Mouse (Mus musculus) hindlimb bud, embryonic 11.5 days (tissue): ENCODE data around the gene Hipk2.

Experiments
- DNase-seq: peaks from one replicate; pipeline ENCODE4 v3.0.0-alpha.2; 2012; ENCODE audit warnings: low read depth, low spot score; ENCODE audit errors: extremely low spot score

Gene Hipk2

DNA sequence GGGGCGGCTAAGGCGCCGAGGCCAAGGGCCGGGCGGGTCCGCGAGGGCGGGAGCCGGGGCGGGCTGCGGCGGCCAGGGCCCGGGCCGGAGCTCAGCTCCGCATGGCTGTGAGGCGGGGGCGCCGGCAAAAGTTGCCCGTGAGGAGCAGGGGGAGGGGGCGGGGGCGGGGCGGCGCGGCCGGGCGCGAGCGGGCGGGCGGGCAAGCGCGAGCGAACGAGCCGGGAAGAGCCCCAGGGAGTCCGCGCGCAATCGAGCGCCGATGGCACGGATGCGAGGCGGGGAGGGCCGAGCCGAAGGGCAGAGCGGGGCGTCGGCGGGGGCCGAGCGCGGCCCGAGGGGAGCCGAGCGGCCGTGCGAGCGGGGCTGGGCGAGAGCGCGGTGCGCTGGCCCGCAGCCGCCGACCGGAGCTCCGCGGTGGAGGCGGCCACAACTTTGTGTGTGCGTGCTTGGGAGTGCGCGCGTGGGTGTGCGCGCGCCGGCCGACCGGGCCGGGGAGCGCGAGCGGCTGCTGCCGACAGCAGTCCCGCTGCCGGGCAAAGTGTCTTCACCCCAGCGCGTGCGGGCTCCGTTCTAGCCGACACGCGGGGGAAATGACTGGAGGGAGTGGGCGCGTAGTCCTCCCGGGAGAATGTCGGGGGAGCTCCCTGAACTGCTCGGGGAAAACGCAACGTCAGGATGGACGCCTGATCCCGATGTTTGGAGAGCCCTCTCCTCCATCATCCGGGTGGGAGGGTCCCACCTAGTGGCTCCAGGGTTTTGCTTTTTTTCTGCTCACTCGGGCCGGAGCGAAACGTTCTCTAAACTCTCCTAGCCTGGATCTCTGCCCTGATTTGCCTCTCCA, at the start of gene Hipk2:
Gene Hipk2 (minus strand): TSS at position 95 of the 841 bp plus-strand sequence.
- DNase-seq: peak; percentile 44

DNA sequence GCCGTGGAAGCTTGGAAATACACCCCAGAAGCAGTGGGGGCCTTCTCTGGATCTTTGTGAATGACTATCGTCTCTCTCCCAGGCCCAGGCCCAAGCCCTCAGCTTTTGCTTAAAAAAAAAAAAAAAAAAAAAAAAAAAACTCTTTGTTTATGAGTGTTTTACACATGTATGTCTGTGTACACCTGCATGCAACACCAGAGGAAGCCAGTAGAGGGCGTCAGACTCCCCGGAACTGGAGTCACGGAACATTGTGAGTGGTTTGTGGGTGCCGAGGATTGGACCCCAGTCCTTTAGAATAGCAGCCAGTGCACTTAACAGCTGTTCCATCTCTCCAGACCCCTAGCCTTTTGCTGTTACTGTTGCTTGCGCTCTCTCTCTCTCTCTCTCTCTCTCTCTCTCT, 49.8 kb upstream of the Hipk2 start:
- DNase-seq: no peak

DNA sequence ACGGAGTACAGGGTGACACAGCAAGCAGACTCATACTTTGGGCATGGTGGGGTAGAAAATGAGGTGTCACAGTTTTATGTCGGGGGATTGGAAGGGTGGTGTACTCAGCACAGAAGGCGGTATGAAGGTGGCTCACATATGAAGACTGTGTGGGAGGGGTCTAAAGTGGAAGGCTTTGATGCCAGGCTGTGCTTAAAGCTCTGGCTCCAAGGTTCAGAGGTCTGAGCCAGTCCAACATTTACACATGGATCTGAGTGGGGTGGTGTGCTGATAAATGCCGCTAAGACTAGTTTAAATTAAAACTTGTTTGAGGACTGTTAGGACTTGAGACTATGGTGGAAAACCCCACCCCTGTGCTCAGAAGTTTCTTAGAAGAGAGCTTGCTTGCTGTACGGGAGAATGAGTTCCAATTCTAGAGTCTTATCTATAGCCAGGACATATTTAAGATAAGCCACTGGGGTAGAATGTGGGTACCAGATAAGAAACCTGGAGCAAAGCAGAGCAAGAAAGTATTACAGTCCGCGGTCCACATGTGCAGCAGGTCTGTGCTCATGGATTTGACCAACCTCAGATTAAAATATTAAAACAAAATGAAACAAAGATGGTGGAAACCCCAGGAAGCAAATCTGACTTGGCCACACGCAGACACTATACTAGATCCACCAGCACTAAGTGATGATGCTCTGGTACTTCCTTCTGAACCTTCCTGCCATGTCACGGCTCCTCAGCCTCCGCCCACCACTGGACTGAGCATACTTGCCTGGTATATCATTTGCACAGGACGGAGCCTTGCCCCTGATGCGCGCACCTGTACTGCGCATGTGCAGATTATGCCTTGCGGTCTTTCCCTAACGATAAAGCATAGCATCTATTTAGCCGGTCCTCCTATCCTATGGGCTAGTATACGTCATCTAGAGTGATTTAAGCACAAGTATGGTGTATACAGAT, 48.2 kb upstream of the Hipk2 start:
- DNase-seq: no peak

DNA sequence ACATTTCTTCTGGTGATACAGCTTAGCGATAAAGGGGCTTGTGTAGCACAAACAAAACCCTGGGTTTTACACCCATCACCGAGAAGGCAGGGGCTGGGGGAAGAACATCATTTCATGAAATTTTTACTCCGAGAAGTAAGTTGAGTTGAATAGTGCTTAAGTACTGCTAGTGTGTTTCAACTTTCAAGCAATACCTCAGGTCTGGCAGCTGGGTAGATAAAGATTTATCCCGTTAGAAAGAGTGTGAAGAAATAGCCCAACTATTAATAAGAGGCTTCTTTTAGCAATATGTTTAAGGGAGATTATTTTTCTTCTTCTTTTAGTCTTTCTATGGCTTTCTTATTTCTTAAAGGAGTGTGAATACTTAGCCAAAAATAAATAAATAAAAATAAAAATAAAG, 47.5 kb upstream of the Hipk2 start:
- DNase-seq: no peak

DNA sequence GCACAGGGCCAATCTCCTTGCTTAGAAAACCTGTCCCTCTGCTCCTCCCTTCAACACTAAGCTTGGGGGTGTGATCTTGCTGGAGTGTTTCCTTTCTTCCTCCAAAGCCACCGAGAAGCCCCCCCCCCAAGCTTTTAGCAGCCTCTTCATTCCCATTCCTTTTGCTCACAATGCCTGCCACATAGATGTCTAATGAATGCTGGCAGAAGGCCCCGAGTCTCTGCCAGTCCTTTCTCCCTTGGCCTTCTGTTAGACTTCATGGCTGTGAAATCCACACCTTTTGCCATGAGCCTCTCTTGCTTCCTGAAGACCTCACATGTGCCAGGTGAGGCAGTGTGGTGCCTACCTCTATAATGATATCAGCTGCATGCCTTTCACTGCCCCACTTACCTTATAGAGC, 46.6 kb upstream of the Hipk2 start:
- DNase-seq: no peak

DNA sequence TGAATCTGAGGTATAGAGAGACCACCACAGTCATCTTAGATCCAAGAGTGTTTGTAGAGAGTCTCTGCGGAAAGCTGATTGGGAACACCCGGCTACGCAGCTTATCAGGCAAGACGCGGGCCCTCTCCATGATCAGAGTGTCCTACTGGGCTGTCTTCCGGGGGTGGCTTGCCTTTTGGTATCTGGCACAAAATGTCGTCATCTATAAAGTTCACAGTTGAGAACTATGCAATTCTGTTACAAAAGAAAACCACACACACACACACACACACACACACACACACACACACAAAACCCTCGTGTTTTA, 45.8 kb upstream of the Hipk2 start:
- no peak for DNase-seq

DNA sequence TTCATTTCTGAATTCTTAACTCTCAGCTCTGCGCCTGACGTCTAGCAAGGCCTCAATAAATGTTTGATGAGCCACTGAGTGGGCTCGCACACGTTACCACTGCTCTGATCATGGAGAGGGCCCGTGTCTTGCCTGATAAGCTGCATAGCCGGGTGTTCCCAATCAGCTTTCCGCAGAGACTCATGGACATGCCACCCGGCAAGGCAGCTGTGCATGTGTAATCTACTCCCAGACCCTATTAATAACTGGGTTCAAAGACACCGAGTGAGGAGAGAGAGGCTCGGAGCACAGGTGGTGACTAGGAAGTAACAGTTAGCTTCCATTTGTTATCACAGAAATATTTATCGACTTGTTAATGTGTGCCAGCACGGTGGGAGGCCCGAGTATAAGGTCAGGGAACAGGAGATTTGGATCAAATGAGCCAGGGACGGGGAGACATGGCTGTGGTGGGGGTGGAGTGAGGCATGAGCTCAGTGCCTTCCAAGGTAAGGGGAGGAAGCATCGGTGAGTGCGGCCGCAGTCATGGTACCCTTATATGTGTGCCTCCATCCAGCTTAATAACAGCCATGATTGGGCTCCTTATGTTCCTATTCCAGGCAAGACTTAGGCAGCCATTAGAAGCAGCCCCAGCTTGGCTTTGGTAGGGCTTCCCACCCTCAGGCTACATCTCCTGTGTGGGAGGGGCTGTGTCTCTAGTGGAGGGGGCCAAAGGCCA, 45.3 kb upstream of the Hipk2 start:
- DNase-seq: no peak

DNA sequence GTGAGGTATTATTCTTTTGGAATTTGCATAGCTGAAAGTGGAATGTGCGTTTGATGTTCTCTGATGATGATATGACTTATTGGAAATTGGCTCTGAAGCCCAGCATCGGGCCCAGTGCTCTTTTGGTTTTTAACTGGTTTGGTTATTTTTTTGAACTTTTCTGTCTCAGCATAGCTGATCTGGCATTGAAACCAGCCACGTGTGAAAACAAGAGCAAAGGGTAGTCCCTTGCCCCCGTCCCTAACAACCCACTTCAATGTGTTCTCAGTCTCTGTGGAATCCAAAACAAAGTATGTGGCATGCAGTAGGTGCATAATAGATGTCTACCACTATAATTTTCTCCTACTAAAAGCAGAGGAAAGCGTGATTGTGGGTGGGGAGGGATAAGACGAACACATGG, 44.2 kb upstream of the Hipk2 start:
- no peak for DNase-seq

DNA sequence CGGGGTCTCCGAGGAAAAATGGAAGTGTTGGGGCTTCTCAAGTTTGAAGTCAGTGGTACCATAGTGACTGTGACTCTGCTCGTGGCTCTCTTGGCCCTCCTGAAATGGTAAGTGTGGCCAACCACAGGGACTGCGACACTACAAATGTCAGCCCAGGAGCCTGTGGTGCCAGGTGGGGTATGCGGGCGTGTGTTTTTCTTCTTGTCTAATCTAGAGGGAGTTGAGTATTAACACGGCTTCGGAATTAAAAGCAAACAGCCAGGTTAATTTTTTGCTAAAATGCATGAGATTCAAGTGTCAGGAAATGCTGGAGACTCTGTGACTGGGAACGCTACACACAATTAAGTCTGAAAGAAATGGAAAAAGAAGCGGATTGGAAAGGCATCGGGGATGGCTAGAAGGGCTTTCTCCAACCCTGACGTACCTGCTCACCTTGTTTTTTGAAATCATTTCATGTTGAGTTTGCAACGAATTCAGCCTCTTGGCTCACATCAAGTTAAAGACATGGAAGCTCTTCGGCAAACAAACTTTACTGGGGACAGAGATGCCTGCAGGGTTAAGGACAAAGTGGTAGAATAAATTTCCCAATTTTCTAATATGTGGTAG, 43.3 kb upstream of the Hipk2 start:
- DNase-seq: no peak

DNA sequence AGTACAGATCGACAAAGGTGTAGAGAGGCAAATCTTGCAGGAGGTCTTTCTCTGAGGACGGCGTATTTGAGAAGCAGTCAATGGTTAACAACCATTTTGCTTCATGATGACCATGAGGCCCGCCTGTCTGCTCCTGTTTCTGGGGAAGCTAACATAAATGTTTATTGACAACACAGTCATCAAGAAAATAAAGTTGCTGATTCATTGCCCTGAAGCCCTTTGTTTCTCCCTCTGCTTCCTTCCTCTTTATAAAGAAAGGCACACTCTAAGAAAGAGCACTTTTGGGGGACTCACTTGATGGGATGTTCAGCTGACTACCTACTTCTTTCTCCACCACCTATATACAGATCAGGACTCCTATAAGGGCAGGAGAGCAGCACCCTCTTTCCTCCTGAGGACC, 42.8 kb upstream of the Hipk2 start:
- no peak for DNase-seq

DNA sequence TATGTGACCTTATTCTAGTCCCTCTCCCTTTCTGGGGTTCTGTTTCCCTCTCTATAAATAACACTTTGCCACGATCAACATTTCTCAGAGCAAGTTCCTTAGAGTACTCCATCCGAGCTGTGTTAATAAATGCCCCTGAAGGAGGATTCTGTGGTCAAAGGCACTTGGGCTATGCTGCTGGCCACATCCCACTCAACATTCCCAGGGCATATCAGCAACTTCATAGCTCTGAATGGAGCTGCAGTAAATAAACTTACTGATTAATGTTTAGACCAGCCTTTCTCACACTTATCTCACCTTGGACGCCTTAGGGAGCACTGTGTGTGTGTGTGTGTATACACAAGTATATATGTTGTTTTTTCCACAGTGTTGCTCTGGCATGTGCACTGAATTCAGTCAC, 41.5 kb upstream of the Hipk2 start:
- no peak for DNase-seq

DNA sequence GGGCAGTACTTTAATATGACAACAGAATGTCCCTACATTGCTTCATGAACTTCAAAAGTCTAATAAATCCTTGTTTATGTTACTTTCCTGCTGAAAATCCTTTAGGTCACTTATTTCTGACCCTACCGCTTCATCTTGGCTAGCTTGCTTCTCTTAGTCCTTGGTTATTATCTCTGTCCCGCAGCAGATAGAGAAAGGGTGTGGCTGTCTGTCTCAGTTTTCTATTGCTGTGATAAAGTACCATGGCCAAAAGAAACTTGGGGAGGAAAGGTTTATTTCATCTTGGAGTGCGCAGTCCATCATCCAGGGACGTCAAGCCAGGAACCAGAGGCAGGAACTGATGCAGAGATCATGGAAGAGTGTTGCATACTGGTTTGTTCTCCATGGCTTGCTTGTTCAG, 40.6 kb upstream of the Hipk2 start:
- no peak for DNase-seq

DNA sequence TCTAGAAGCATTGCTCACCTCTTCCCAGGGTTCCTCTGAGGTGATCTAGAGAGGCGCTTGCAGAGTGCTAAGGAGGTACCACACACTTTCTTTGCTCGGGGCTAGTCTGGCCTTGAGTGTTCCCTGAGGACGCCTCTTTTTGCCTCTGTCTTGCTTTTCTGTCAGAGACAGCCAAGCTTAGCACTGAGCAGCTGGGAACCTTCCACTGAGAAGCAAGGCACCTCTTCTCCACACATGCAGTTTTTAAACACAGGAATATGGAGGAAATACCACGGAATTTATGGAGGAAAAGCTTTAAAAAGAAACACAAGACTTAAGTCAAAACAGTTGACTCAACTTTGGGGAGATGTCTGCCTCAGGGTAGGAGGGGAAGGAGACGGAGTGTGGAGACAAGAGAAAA, 39.8 kb upstream of the Hipk2 start:
- DNase-seq: no peak

DNA sequence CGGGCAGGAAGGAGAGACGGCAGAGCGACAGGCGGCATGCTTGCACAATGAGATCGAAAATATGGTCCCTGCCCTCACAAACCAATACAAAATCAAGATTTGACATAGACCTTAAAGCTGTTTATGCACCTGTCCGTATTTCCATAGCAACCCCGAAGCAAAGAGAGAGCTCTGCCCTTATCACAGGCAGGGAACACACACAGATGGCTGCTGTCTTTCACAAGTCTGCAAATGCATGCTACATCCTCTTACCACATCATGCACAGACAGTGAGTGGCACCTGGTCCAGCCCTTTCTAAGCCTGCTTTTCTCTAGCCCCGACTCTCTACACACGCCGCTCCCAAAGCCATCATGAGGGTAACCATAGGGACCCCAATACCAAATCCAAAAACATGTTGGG, 38.2 kb upstream of the Hipk2 start:
- DNase-seq: no peak

DNA sequence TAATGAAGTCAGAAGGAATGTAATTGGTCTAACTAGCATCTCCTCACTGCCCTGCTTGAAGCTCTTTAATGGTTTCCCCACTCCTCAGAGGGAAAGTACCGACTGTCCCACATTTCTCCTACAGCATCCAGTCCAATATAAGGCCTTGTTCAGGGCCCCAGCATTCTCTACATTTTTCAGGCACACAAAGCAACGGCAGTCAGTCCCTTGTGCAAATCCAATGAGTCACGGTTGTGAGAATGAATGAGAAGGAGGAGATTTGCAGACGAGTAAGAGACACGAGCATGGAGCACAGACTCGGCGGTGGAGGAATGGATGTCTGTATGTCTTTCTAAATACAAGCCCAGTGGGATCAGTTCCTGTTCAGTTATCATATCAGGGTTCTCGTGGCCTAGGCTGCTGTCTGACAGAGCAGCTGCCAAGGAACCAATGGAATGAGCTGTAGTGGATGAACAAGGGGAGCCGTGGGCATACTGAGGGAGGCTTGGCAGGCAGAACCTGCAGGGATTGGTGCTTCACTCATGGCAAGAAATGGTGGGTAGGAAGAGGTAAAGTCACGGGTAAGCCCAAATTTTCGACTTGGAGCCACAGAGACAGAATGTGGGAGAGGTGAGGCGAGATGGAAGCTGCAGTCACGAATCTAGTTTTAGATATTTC, 37.5 kb upstream of the Hipk2 start:
- no peak for DNase-seq

DNA sequence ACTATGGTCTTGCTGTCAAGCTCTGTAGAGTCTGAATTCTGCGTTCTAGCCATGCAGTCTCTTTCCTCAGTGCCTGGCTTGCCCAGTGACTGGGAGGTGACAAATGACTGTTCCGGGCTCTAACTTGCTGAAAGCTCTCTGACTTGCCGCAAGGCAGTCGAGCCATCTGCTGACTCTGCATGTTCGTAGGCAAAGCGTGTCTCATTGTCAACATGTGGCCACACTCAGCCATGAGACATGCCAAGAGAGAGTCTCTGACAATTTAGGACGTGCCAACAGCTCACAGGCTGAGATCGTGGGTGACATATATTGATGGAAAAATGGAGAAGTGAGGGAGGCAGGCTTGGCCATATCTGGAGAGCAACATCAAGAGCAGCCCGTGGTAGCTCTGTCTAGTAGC, 36.9 kb upstream of the Hipk2 start:
- DNase-seq: no peak

DNA sequence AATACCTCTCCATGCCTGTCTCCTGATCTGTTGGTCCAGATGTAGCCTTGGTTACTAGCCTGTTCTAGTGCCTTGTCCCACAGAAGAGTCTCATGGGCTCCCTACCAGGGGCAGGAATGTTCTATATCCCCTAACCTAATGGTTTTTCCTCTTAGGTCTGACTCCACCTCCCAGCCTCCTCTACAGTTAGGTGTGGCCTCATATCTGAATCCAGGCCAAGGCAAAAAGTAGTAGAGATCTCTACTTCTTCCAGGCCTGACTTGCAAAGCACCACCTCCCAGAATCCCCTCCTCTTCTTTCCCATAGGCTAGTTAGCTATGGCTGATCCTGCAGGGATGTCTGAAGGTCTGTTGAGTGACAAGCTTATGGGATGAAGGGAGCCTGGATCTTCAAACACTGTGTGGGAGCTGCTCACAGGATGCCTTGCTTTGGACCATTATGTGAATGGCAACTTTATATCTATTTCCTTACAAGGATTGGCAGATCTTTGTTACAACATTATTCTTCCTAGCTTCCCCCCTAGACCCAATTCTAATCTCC, 36.2 kb upstream of the Hipk2 start:
- DNase-seq: no peak

DNA sequence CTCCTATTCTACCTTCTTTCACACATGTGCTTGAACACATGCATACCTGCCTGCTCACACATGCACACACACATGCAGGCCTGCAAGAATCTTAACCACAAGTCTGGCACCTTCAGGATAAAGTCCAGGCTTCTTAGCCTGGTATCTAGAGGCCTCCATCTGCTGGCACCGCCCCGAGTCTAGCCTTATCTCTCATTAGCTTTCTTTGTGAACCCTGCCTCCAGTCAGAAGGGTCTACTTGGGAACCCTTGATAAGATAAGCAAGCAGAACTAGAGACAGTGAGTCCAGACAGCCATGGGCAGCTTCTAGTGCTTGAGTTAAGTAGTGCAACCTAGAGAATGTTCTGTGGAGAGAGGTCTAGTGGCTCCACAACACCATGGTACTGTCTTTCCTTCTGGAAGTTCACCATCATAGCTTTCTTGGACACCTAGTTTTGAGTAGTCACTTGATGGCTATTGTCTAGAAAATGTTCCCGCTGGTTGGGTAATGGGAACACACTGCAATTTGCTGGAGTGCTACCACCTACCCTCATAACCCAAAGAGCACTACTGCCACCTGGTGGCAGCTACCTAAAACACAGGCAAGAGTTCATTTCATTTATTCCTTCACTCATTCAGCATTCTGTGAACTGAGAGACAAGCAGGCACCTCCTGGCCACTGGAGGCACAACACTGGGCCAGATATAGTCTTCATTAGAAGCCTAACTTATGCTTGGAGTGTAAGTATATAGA, 35.0 kb upstream of the Hipk2 start:
- DNase-seq: peak; percentile 63

DNA sequence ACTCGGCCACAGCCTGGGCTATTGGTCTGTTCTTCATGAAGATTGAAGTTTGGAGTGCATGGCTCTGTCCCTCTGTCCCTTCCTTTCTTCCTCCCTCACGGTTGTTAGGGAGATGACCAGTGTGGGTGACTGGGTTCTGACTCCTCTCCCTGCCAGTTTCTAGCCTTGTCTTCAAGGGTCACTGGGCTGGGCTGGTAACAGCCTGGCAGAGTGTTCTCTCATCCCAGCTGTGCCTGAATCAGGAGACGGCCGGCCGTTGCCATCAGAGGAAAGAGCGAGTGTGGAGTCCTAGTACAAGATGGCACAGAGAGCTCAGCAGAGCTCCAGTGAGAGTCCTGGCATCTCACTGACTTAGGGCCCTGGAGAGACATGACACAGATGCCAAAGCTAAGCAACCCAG, 32.4 kb upstream of the Hipk2 start:
- no peak for DNase-seq

DNA sequence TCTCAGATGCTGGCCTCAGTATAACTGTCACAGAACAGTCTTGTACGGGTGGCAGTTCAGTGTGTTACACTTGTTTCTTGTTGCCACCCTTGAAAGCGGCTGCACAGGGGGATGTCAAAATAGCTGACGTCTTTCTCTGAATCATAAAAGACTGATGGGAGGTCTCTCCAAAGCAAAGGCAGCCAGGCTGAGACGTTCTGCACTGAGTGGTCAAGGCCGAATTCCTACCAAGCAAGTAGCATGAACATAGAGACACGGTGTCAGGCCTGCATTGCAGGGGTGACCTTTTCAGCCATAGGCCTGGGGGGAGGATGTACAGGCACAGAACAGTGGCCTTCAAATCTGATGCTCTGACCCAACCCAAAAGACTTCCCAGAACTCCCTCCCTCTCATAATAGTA, 30.0 kb upstream of the Hipk2 start:
- no peak for DNase-seq
